Mouse (Mus musculus) limb, embryonic 11.5 days (tissue): ENCODE measurements around the gene Igsf11. TPM values are rescaled to one million over a fixed set of nuclear protein-coding genes. Genes with fewer than 3 reads are reported as not detected.
A peak's percentile ranks its signal among the peaks of the same experiment; 100 is the strongest.

Experiments used
- ATAC-seq: fragments of 200-750 bp; cut with Nextera tagmentation; 2 replicates; pipeline ENCODE4 v1.8.0; 2017; ENCODE audit warnings: low read depth; ENCODE audit not compliant: insufficient number of reproducible peaks, low FRiP score, low TSS enrichment
- DNase-seq: peaks from one replicate; pipeline ENCODE4 v3.0.0-alpha.2; 2015; ENCODE audit warnings: low spot score
- H3K27ac ChIP-seq: fragments of 300-500 bp; sonication (generic); replicated peaks from 2 replicates; pipeline ENCODE4 v1.5.1; 2014; ENCODE audit warnings: low read depth, mild to moderate bottlenecking, low read length
- H3K27me3 ChIP-seq: fragments of 300-500 bp; sonication (generic); 2 replicates; pipeline ENCODE4 v1.6.1; 2014; ENCODE audit warnings: mild to moderate bottlenecking, low read length, mixed read lengths; ENCODE audit not compliant: control insufficient read depth, insufficient read depth
- H3K36me3 ChIP-seq: fragments of 300-500 bp; sonication (generic); 2 replicates; pipeline ENCODE4 v1.6.1; 2014; ENCODE audit warnings: mild to moderate bottlenecking, low read length, moderate library complexity, mixed read lengths; ENCODE audit not compliant: control insufficient read depth, insufficient read depth
- H3K4me1 ChIP-seq: fragments of 300-500 bp; sonication (generic); 2 replicates; pipeline ENCODE4 v1.6.1; 2014; ENCODE audit warnings: low read length, mixed read lengths; ENCODE audit not compliant: control insufficient read depth, insufficient read depth
- H3K4me2 ChIP-seq: fragments of 300-500 bp; sonication (generic); 2 replicates; pipeline ENCODE4 v1.6.1; 2014; ENCODE audit warnings: low read depth, mild to moderate bottlenecking, moderate library complexity; ENCODE audit not compliant: severe bottlenecking
- H3K4me3 ChIP-seq: fragments of 300-500 bp; sonication (generic); 2 replicates; pipeline ENCODE4 v1.5.1; 2014; ENCODE audit warnings: low read depth, low read length
- H3K9ac ChIP-seq: fragments of 300-500 bp; sonication (generic); 2 replicates; pipeline ENCODE4 v1.6.1; 2014; ENCODE audit warnings: mild to moderate bottlenecking, low read length
- H3K9me3 ChIP-seq: fragments of 300-500 bp; sonication (generic); 2 replicates; pipeline ENCODE4 v1.6.1; 2016; ENCODE audit warnings: low read length; ENCODE audit not compliant: control insufficient read depth
- WGBS: fragments of 180-500 bp; shearing (Covaris S2); extraction: QIAGEN DNeasy Blood & Tissue Kit; methylation state at CpG from one replicate; pipeline ENCODE4 v1.1.7; 2014; 5-methylcytosine and 5-hydroxymethylcytosine counted together
- polyA plus RNA-seq: library from polyadenylated mRNA; unstranded; fragments of >200 nt; fragmentation: Nextera tagmentation; extraction: Ambion mirVana; gene quantifications from 2 replicates; pipeline ENCODE4 v1.2.1, GENCODE M21; 2014

Igsf11 gene
- polyA plus RNA-seq, 1 experiment from 2014 or later: 0.52 TPM

DNA sequence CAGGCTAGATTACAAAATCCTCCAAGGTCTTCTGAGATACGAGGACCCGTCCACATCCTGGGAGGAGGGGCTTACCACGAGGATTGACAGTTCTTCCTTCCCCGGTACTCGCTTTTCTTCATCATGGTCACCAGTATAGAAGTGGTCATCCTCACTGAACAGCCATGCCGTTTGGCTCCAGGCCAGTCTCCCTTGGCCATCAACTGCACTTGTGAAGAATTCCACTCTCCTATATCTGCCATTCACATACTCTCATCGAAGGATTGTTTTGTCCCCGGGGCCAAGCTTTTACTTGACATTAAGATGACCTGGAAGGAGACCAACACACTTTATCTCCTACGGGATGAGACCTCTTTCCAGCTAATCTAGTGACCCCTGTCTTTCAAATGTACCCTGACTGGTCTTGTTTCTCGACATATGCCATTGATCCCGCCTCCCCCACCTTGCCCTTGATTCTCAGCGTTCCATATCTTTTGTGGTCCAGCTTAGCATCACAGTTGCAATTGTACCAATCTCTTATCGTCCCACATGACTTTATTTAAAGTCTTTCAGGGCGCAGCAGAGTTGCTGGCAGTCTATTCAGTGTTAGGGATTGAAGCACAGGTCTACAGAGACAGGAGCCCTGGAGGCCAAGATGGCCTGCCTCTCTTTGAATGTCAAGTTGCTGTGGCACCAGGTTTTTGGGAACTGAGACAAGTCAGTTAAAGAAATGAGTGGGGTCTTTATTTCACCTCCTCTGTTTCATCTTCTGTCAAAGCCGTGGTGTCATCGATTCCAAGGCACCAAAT lies 62.2 kb downstream of the Igsf11 start:
- H3K9me3 ChIP-seq: no peaks in the 10 kb centered on the region
- no peak for ATAC-seq
- no peaks in the 10 kb centered on the region for H3K4me1 ChIP-seq
- 87% methylated on average over 16 of the region's 16 CpGs for WGBS
- no peaks in the 10 kb centered on the region for H3K27me3 ChIP-seq
- H3K27ac ChIP-seq: no peak overlapping the region
- H3K4me2 ChIP-seq: no peak overlapping the region
- H3K9ac ChIP-seq: no peak overlapping the region
- H3K4me3 ChIP-seq: no peak overlapping the region
- H3K36me3 ChIP-seq: no peaks in the 10 kb centered on the region
- DNase-seq: no peak

DNA sequence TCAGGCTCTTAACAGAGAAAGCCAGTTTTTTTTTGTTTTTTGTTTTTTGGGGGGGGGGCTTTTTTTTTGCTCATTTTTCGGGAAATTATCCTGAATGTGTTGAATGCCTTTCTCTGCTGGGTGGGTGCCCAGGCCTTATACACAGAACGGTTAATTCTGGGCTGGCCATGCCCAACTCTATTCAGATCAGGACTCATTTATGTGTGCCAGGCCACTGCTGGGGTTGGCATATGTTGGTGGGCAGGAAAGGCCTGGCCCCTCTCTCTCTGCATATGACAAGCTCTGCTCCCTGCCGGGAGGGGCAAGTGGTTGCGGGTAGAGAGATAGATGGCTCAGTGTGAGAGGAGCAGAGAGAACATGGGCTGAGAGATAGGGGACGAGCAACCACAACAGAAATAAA lies 62.8 kb downstream of the Igsf11 start:
- Histone ChIP-seq H3K27ac (no peak overlapping the region), H3K4me3 (no peak overlapping the region), H3K9ac (no peak overlapping the region), H3K4me1 (no peaks in the 10 kb centered on the region), H3K36me3 (no peaks in the 10 kb centered on the region), H3K9me3 (no peaks in the 10 kb centered on the region), H3K27me3 (no peaks in the 10 kb centered on the region), H3K4me2 (no peak overlapping the region)
- ATAC-seq: no peak
- no peak for DNase-seq
- 90% methylated on average over 5 of the region's 5 CpGs for WGBS

DNA sequence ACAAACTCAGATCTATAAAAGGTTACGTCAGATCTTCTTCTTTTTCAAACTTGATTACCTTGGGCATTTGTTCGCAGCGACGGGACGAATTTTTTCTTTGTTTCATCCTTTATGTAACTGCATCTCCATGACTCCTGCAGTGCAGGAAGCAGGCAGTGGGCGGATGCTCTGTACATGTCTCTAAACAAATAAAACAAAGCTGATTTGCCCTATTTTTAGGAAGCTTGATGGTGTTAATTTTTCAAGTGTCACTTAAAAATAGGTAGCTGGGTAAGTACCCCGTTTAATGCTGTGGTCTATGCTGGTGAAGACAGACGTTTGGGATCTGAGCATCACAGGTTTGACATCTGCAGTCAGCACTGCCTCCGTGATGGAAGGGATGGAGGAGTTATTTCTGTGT lies 66.3 kb downstream of the Igsf11 start:
- H3K36me3 ChIP-seq: no peaks in the 10 kb centered on the region
- no peak overlapping the region for H3K4me2 ChIP-seq
- no peaks in the 10 kb centered on the region for H3K9me3 ChIP-seq
- H3K4me1 ChIP-seq: no peaks in the 10 kb centered on the region
- no peak overlapping the region for H3K4me3 ChIP-seq
- WGBS: 88% methylated on average over 9 of the region's 9 CpGs
- H3K9ac ChIP-seq: no peak overlapping the region
- H3K27ac ChIP-seq: no peak overlapping the region
- ATAC-seq (no peak), DNase-seq (no peak)
- no peaks in the 10 kb centered on the region for H3K27me3 ChIP-seq

DNA sequence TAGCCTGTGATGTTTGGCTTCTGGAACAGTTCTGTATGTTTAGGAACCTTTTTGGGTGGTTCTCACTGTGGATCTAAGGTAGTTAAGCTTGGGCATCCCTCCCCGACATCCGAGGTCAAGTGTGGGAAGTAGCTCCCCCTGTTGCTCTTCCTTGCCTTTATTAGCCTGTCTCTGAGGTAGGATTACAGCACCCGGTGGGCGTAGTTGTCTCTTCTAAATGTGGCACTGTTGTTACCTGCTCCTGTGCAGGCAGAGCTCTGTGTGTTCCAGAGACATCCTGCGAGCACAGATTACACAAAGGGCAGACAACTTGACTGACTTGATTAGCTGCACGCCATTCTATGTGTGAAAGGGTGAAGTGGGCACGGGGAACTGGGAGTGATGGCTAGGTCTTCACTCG lies 68.1 kb downstream of the Igsf11 start:
- Histone ChIP-seq H3K36me3 (no peaks in the 10 kb centered on the region), H3K9ac (no peak overlapping the region), H3K4me3 (no peak overlapping the region), H3K9me3 (no peaks in the 10 kb centered on the region), H3K27ac (no peak overlapping the region), H3K4me1 (no peaks in the 10 kb centered on the region), H3K27me3 (no peaks in the 10 kb centered on the region), H3K4me2 (no peak overlapping the region)
- ATAC-seq: no peak
- no peak for DNase-seq
- WGBS: 78% methylated on average over 8 of the region's 8 CpGs

DNA sequence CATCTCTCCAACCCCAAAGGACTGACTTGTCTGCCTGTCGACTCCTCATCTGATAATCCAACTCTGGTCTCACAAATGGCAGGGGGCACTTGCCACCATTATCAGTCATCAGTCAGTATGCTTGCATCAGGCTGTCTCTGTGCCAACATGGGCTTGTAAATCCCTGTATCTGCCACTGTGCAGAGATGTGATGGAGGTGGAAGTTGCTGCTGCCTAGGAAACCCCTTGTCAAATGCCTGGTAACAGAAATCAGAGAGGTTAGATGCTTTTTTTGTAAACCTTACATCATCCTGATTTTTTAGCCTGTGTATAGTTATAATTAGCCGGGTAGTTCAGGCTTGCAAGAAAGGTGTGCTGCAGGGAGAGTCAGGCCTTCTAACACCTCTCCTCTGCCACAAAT lies 69.4 kb downstream of the Igsf11 start:
- H3K4me3 ChIP-seq: no peak overlapping the region
- 93% methylated on average over 2 of the region's 2 CpGs for WGBS
- H3K9ac ChIP-seq: no peak overlapping the region

DNA sequence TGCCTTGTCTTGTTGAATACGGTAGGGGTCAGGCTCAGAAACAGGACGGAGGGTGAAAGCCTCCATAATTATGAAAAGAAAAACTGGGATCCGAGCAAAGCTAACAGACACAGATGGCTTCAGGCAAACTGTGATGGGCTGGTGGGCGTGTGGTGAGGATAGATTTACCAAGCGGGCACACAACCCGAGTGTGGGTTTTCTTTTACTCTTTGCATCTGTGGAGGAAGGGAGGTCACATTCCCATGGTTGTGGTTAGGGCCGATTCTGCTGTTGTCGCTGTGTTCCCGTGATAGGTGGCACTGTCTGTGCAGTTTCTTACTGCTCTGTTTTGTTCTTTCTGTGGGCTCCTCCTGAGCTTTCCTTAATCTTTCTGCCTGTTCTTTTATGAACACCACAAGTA lies 70.2 kb downstream of the Igsf11 start:
- Histone ChIP-seq H3K36me3 (no peaks in the 10 kb centered on the region), H3K4me1 (no peaks in the 10 kb centered on the region), H3K27me3 (no peaks in the 10 kb centered on the region), H3K9me3 (no peaks in the 10 kb centered on the region), H3K4me2 (no peak overlapping the region), H3K27ac (no peak overlapping the region), H3K9ac (no peak overlapping the region), H3K4me3 (no peak overlapping the region)
- 81% methylated on average over 9 of the region's 9 CpGs for WGBS
- ATAC-seq: no peak
- DNase-seq: no peak

More for the DNA sequence above, 69.4 kb downstream of the Igsf11 start:
- Histone ChIP-seq H3K27me3 (no peaks in the 10 kb centered on the region), H3K27ac (no peak overlapping the region), H3K4me1 (no peaks in the 10 kb centered on the region), H3K4me2 (no peak overlapping the region), H3K36me3 (no peaks in the 10 kb centered on the region), H3K9me3 (no peaks in the 10 kb centered on the region)
- no peak for DNase-seq
- ATAC-seq: no peak

DNA sequence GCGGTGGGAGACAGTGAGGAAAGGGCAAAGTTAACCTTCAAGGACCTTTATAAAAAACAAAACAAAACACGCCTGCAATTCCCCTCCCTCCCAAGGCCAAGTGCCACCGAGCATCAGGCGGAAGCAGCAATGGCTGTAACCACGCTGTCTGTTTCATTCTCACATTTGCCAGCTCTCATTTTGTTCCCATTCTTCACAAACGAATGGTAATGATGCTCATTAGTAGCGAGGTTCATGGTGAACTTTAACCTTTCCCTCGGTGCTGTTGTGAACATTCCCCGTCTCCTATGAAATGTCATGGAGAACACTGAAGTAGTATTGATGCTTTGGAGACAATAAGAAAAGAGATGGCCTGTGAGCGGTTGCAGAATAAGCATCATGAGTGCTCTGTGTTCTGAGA lies 74.6 kb downstream of the Igsf11 start:
- Histone ChIP-seq H3K4me3 (no peak overlapping the region), H3K27me3 (no peaks in the 10 kb centered on the region), H3K4me1 (no peaks in the 10 kb centered on the region), H3K9me3 (no peaks in the 10 kb centered on the region), H3K36me3 (no peaks in the 10 kb centered on the region), H3K4me2 (no peak overlapping the region), H3K27ac (no peak overlapping the region), H3K9ac (no peak overlapping the region)
- DNase-seq (no peak), ATAC-seq (no peak)
- 76% methylated on average over 10 of the region's 10 CpGs for WGBS

DNA sequence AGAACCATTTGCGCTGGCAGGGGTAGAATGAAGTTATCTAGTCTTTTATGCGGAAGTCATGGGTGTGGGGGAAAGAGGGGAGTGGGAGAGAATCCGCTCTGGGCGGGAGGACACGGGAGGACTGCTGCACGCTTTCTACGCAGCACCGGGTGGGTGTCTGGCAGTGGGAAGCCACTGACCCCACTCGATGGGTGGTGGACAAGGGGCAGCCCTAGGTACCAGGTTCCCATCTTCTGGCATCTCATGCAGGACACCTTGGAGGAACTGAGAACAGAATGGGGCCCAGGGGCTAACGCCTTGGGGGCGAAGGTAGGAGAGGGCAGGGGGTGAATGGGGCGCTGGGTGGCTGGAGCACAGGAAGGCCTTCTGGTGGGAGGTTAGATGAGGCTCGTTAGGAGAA lies 83.7 kb downstream of the Igsf11 start:
- Histone ChIP-seq H3K27ac (no peak overlapping the region), H3K36me3 (no peaks in the 10 kb centered on the region), H3K27me3 (no peaks in the 10 kb centered on the region), H3K4me3 (no peak overlapping the region), H3K4me2 (no peak overlapping the region), H3K9ac (no peak overlapping the region), H3K9me3 (no peaks in the 10 kb centered on the region), H3K4me1 (0 out of 2 replicates have a peak, but pooled peaks cover 2% of the 10 kb centered on the region)
- 67% methylated on average over 13 of the region's 13 CpGs for WGBS
- ATAC-seq: 0 out of 2 replicates have a peak, but pooled peaks have one; percentile 17
- DNase-seq: no peak

DNA sequence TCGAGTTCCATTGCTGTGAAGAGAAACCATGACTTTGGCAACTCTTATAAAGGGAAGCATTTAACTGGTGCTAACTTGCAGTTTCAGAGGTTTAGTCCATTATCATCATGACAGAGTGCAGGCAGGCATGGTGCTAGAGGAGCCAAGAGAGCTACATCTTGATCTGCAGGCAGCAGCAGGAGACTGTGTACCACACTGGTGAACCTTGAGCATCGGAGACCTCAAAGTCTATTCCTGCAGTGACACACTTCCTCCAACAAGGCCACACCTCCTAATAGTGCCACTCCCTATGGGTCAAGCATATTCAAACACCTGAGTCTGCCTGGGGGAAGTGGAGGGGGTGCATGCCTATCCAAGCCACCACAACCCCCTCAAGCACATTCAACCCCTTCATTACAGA lies 86.1 kb downstream of the Igsf11 start:
- no peaks in the 10 kb centered on the region for H3K27me3 ChIP-seq
- DNase-seq (no peak), ATAC-seq (no peak)
- H3K9ac ChIP-seq: no peak overlapping the region
- no peaks in the 10 kb centered on the region for H3K9me3 ChIP-seq
- no peak overlapping the region for H3K4me3 ChIP-seq
- WGBS: 91% methylated on average over 2 of the region's 2 CpGs
- H3K4me2 ChIP-seq: no peak overlapping the region
- H3K36me3 ChIP-seq: no peaks in the 10 kb centered on the region
- H3K27ac ChIP-seq: no peak overlapping the region
- 0 out of 2 replicates have a peak, but pooled peaks cover 7% of the 10 kb centered on the region for H3K4me1 ChIP-seq
